Mouse (Mus musculus): ENCODE measurements at regions not wholly inside any gene's neighbourhood (a gene's known extent, or its start where the extent isn't known, plus 50 kb on each side); places are given as distances from the start of the nearest gene placed in this dataset.

GRCm38 (mm10) chr15:27224512-27224850 is 242.0 kb upstream of the Ank start:
- Histone ChIP-seq H3K36me3 (ENCODE audit: insufficient read depth, low read length) (no peaks in the 10 kb centered on the region), H3K4me3 (ENCODE audit: low read depth, low read length) (no peak overlapping the region), H3K4me2 (replicated peaks; ENCODE audit: low read depth, low read length) (no peak overlapping the region), H3K27ac (ENCODE audit: low read length) (no peak overlapping the region), H3K9me3 (ENCODE audit: low read length) (no peaks in the 10 kb centered on the region), H3K9ac (replicated peaks; ENCODE audit: low read depth) (no peak overlapping the region), H3K4me1 (ENCODE audit: insufficient read depth, low read depth, low read length) (no peaks in the 10 kb centered on the region), H3K27me3 (replicated peaks; ENCODE audit: insufficient read depth, low read length) (no peaks in the 10 kb centered on the region)
- no peak for ATAC-seq
- DNase-seq (ENCODE audit: low spot score): no peak
- no peak for TF ChIP-seq CTCF (IDR thresholded peaks at IDR 0.05)
- no peak for TF ChIP-seq EP300 (IDR thresholded peaks at IDR 0.05)
- 81% methylated on average over 4 of the region's 4 CpGs for WGBS

GRCm38 (mm10) chr15:27232804-27233203 is 233.7 kb upstream of the Ank start:
- H3K27ac ChIP-seq (ENCODE audit: low read length): no peak overlapping the region
- H3K4me1 ChIP-seq (ENCODE audit: insufficient read depth, low read depth, low read length): no peaks in the 10 kb centered on the region
- WGBS: 67% methylated on average over 5 of the region's 5 CpGs
- no peak overlapping the region for H3K4me2 ChIP-seq (replicated peaks; ENCODE audit: low read depth, low read length)
- no peak for DNase-seq (ENCODE audit: low spot score)
- TF ChIP-seq CTCF (IDR thresholded peaks at IDR 0.05): no peak
- no peaks in the 10 kb centered on the region for H3K9me3 ChIP-seq (ENCODE audit: low read length)
- no peaks in the 10 kb centered on the region for H3K27me3 ChIP-seq (replicated peaks; ENCODE audit: insufficient read depth, low read length)
- no peak overlapping the region for H3K9ac ChIP-seq (replicated peaks; ENCODE audit: low read depth)
- no peak overlapping the region for H3K4me3 ChIP-seq (ENCODE audit: low read depth, low read length)
- no peak for ATAC-seq
- H3K36me3 ChIP-seq (ENCODE audit: insufficient read depth, low read length): no peaks in the 10 kb centered on the region

GRCm38 (mm10) chr15:27234770-27235169 is 231.7 kb upstream of the Ank start:
- Histone ChIP-seq H3K4me3 (ENCODE audit: low read depth, low read length) (no peak overlapping the region), H3K27me3 (replicated peaks; ENCODE audit: insufficient read depth, low read length) (no peaks in the 10 kb centered on the region), H3K27ac (ENCODE audit: low read length) (no peak overlapping the region), H3K36me3 (ENCODE audit: insufficient read depth, low read length) (no peaks in the 10 kb centered on the region), H3K9ac (replicated peaks; ENCODE audit: low read depth) (no peak overlapping the region), H3K9me3 (ENCODE audit: low read length) (no peaks in the 10 kb centered on the region), H3K4me1 (ENCODE audit: insufficient read depth, low read depth, low read length) (no peaks in the 10 kb centered on the region), H3K4me2 (replicated peaks; ENCODE audit: low read depth, low read length) (no peak overlapping the region)
- 10% methylated on average over 4 of the region's 4 CpGs for WGBS
- ATAC-seq (no peak), DNase-seq (ENCODE audit: low spot score) (peak; percentile 60)
- TF ChIP-seq EP300 (IDR thresholded peaks at IDR 0.05): no peak
- TF ChIP-seq CTCF (IDR thresholded peaks at IDR 0.05): peak; percentile 98

GRCm38 (mm10) chr15:27238301-27238700 is 228.2 kb upstream of the Ank start:
- H3K9ac ChIP-seq (replicated peaks; ENCODE audit: low read depth): no peak overlapping the region
- ATAC-seq (no peak), DNase-seq (ENCODE audit: low spot score) (no peak)
- H3K4me3 ChIP-seq (ENCODE audit: low read depth, low read length): no peak overlapping the region
- TF ChIP-seq CTCF (IDR thresholded peaks at IDR 0.05): no peak
- TF ChIP-seq EP300 (IDR thresholded peaks at IDR 0.05): no peak
- H3K27ac ChIP-seq (ENCODE audit: low read length): no peak overlapping the region
- H3K36me3 ChIP-seq (ENCODE audit: insufficient read depth, low read length): no peaks in the 10 kb centered on the region
- no peak overlapping the region for H3K4me2 ChIP-seq (replicated peaks; ENCODE audit: low read depth, low read length)
- H3K9me3 ChIP-seq (ENCODE audit: low read length): no peaks in the 10 kb centered on the region
- H3K27me3 ChIP-seq (replicated peaks; ENCODE audit: insufficient read depth, low read length): no peaks in the 10 kb centered on the region
- no peaks in the 10 kb centered on the region for H3K4me1 ChIP-seq (ENCODE audit: insufficient read depth, low read depth, low read length)
- 63% methylated on average over 1 of the region's 1 CpGs for WGBS

GRCm38 (mm10) chr15:27246302-27246701 is 220.2 kb upstream of the Ank start:
- Histone ChIP-seq H3K9ac (replicated peaks; ENCODE audit: low read depth) (no peak overlapping the region), H3K27me3 (replicated peaks; ENCODE audit: insufficient read depth, low read length) (no peaks in the 10 kb centered on the region), H3K27ac (ENCODE audit: low read length) (no peak overlapping the region), H3K36me3 (ENCODE audit: insufficient read depth, low read length) (no peaks in the 10 kb centered on the region), H3K4me3 (ENCODE audit: low read depth, low read length) (no peak overlapping the region), H3K4me1 (ENCODE audit: insufficient read depth, low read depth, low read length) (no peaks in the 10 kb centered on the region), H3K4me2 (replicated peaks; ENCODE audit: low read depth, low read length) (no peak overlapping the region), H3K9me3 (ENCODE audit: low read length) (no peaks in the 10 kb centered on the region)
- DNase-seq (ENCODE audit: low spot score) (peak; percentile 49), ATAC-seq (peak; percentile 85)
- WGBS: 2% methylated on average over 3 of the region's 3 CpGs
- TF ChIP-seq EP300 (IDR thresholded peaks at IDR 0.05) (peak; percentile 94), CTCF (IDR thresholded peaks at IDR 0.05) (no peak)

GRCm38 (mm10) chr15:27258984-27259853 is 207.3 kb upstream of the Ank start:
- TF ChIP-seq EP300 (IDR thresholded peaks at IDR 0.05) (no peak), CTCF (IDR thresholded peaks at IDR 0.05) (no peak)

More at GRCm38 (mm10) chr15:27258984-27259853, 207.3 kb upstream of the Ank start:
- WGBS: 33% methylated on average over 6 of the region's 6 CpGs
- H3K4me2 ChIP-seq (replicated peaks; ENCODE audit: low read depth, low read length): no peak overlapping the region
- no peak overlapping the region for H3K9ac ChIP-seq (replicated peaks; ENCODE audit: low read depth)
- H3K27ac ChIP-seq (ENCODE audit: low read length): no peak overlapping the region
- no peaks in the 10 kb centered on the region for H3K36me3 ChIP-seq (ENCODE audit: insufficient read depth, low read length)
- no peak overlapping the region for H3K4me3 ChIP-seq (ENCODE audit: low read depth, low read length)
- no peak for DNase-seq (ENCODE audit: low spot score)
- H3K9me3 ChIP-seq (ENCODE audit: low read length): no peaks in the 10 kb centered on the region
- no peak for ATAC-seq
- H3K27me3 ChIP-seq (replicated peaks; ENCODE audit: insufficient read depth, low read length): no peaks in the 10 kb centered on the region
- H3K4me1 ChIP-seq (ENCODE audit: insufficient read depth, low read depth, low read length): no peaks in the 10 kb centered on the region
